Mouse (Mus musculus) CD4-positive helper T cell, adult 2 months (primary cell): ENCODE data around the gene G430095P16Rik.

ENCODE experiments used
- DNase-seq: peaks from one replicate; pipeline ENCODE4 v3.0.0-alpha.2; 2012; ENCODE audit warnings: low read depth, missing footprints, low spot score

Gene G430095P16Rik

GRCm38 (mm10) chr8:84718959-84719690 is 3.7 kb upstream of the G430095P16Rik start:
- no peak for DNase-seq

GRCm38 (mm10) chr8:84722530-84722849 is 317 bp upstream of the G430095P16Rik start:
- no peak for DNase-seq

- peak; percentile 54 for DNase-seq
Measured at GRCm38 (mm10) chr8:84723571-84723900, 729 bp downstream of the G430095P16Rik start.

- DNase-seq: no peak
Measured at GRCm38 (mm10) chr8:84724683-84725082, 1.9 kb downstream of the G430095P16Rik start.

- DNase-seq: no peak
Measured at GRCm38 (mm10) chr8:84725246-84725940, 2.6 kb downstream of the G430095P16Rik start.

- DNase-seq: peak; percentile 48
Measured at GRCm38 (mm10) chr8:84725941-84726259, 3.1 kb downstream of the G430095P16Rik start.

- no peak for DNase-seq
Measured at GRCm38 (mm10) chr8:84728474-84728873, 5.7 kb downstream of the G430095P16Rik start.

GRCm38 (mm10) chr8:84729921-84730362 is 7.1 kb downstream of the G430095P16Rik start:
- DNase-seq: no peak

GRCm38 (mm10) chr8:84730541-84731370 is 7.9 kb downstream of the G430095P16Rik start:
- DNase-seq: no peak

- no peak for DNase-seq
Measured at GRCm38 (mm10) chr8:84731371-84732177, 8.8 kb downstream of the G430095P16Rik start.

- DNase-seq: no peak
Measured at GRCm38 (mm10) chr8:84732545-84732944, 9.7 kb downstream of the G430095P16Rik start.

GRCm38 (mm10) chr8:84732996-84733395 is 10.2 kb downstream of the G430095P16Rik start:
- DNase-seq: no peak

- no peak for DNase-seq
Measured at GRCm38 (mm10) chr8:84733959-84734358, 11.2 kb downstream of the G430095P16Rik start.

- DNase-seq: no peak
Measured at GRCm38 (mm10) chr8:84734680-84735079, 11.9 kb downstream of the G430095P16Rik start.

- no peak for DNase-seq
Measured at GRCm38 (mm10) chr8:84735597-84735996, 12.8 kb downstream of the G430095P16Rik start.

GRCm38 (mm10) chr8:84736521-84736920 is 13.7 kb downstream of the G430095P16Rik start:
- DNase-seq: no peak

- DNase-seq: peak; percentile 82
Measured at GRCm38 (mm10) chr8:84737608-84738007, 14.8 kb downstream of the G430095P16Rik start.

- DNase-seq: no peak
Measured at GRCm38 (mm10) chr8:84738266-84738665, 15.5 kb downstream of the G430095P16Rik start.

- no peak for DNase-seq
Measured at GRCm38 (mm10) chr8:84738715-84739400, 16.1 kb downstream of the G430095P16Rik start.

- no peak for DNase-seq
Measured at GRCm38 (mm10) chr8:84739401-84739742, 16.6 kb downstream of the G430095P16Rik start.
